Mouse (Mus musculus) hindbrain, embryonic 12.5 days (tissue): ENCODE results near the gene 1810010D01Rik. TPM values are rescaled to one million over a fixed set of nuclear protein-coding genes. Genes with fewer than 3 reads are reported as not detected.

Experiments
- polyA plus RNA-seq: library from polyadenylated mRNA; unstranded; fragments of >200 nt; fragmentation: Nextera tagmentation; extraction: Ambion mirVana; gene quantifications from 2 replicates; pipeline ENCODE4 v1.2.1, GENCODE M21; 2016

The 1810010D01Rik gene
- polyA plus RNA-seq, 1 experiment from 2014 or later: 0.35 TPM

Other genes starting within 250 kb of the 1810010D01Rik start
- 6.8 and 7.1 TPM in 2 replicates for gene Tpcn2, start 75.9 kb upstream of the 1810010D01Rik start, polyA plus RNA-seq
- gene Mrgprf, start 92.7 kb upstream of the 1810010D01Rik start, polyA plus RNA-seq: 0.99 and 1.1 TPM in 2 replicates
- gene Mrgprd, start 106.7 kb upstream of the 1810010D01Rik start, polyA plus RNA-seq: not detected in 2 replicates